Mouse (Mus musculus): Measurements from ENCODE around the gene Glmp. TPM values are rescaled to one million over a fixed set of nuclear protein-coding genes. Genes with fewer than 3 reads are reported as not detected.

Glmp gene
- 91.9 TPM for polyA plus RNA-seq (2015; fragmentation: Illumina TruSeq; extraction: RNeasy Lipid Tissue Mini Kit (QIAGEN cat#74804); ENCODE audit: insufficient read depth, low replicate concordance)

DNA sequence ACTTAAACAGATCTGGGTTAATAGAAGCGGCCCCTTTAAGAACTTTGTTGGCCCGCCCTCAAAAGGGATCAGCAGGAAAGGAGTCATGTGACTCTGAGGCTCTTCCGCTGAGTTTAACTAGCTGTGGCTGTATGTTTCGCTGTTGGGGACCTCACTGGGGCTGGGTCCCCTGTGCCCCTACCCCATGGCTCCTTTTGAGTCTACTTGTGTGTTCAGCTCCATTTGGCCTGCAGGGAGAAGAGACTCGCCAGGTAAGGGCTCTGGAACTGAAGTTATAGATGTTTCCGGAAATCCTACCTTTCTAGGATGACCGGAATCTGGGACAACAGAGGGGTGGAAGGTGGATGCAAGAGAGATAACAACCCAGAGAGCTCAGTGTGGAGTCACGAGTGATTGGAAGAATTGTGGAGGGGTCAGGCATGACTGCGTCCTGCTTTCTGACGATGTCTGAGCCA, at the start of gene Glmp:
Gene Glmp, plus strand, starts transcription at position 73 of the 455 bp plus-strand sequence.

DNA sequence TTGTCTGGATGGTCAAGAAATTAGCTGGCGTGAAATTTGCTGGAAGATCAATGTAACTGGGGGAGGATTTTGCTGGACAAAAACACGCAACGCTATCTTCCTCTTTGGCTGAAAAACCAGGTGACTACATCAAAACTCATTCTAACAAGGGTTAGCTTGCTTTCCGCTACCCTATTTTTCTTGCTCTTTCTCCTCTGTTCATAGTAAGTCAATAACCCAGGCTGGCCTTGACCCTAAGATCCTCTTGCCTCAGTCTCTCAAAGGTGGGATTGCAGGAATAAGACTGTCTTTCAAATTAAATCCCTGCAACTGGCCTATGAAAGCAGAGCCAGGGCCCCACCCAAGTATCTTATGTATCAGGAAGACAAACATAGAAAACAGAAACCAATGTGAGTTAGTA, 37.7 kb upstream of the Glmp start, which contains the start of gene Gm38392:
Gene Gm38392, minus strand, starts transcription at position 101 of the 400 bp plus-strand sequence.

DNA sequence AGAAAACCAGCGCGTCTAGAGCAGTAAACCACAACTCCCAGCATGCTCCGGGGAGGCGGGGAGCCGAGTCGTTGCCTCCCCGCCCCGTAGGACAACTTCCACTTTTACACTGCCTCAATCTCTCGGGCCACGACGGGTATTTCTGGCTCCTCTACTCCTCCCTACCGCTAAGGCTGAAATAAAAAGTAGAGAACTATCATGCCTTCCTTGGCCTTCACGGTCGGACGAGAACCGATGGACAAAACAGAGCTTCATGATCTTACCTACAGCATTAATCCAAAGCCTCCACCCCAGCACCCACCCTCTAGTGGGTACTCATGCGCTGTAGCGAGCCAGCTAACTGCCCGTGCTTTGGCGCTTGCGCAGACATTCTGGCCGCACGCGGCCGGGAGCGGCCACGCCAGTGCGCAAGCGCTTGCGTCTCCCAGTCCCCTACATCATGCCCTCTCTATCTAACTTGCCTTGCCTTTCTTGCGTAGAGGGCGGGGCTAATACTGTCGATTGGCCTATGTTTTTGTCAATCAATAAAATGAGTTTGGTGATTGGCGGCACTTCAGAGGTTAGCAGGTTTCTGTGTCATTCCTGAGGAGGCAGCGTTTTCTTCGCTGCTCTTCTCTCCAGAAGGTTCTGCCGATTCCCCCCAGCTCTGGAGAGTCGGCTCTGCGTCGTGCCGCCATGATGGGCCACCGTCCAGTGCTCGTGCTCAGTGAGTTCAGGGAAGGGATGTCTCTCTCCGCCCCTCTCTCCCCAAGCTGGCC, 28.1 kb upstream of the Glmp start, which contains the start of the genes Tsacc and Cct3:
Gene Tsacc, minus strand, starts transcription at position 439 of the 758 bp plus-strand sequence.
Gene Cct3, plus strand, starts transcription at position 556 of the 758 bp plus-strand sequence.

DNA sequence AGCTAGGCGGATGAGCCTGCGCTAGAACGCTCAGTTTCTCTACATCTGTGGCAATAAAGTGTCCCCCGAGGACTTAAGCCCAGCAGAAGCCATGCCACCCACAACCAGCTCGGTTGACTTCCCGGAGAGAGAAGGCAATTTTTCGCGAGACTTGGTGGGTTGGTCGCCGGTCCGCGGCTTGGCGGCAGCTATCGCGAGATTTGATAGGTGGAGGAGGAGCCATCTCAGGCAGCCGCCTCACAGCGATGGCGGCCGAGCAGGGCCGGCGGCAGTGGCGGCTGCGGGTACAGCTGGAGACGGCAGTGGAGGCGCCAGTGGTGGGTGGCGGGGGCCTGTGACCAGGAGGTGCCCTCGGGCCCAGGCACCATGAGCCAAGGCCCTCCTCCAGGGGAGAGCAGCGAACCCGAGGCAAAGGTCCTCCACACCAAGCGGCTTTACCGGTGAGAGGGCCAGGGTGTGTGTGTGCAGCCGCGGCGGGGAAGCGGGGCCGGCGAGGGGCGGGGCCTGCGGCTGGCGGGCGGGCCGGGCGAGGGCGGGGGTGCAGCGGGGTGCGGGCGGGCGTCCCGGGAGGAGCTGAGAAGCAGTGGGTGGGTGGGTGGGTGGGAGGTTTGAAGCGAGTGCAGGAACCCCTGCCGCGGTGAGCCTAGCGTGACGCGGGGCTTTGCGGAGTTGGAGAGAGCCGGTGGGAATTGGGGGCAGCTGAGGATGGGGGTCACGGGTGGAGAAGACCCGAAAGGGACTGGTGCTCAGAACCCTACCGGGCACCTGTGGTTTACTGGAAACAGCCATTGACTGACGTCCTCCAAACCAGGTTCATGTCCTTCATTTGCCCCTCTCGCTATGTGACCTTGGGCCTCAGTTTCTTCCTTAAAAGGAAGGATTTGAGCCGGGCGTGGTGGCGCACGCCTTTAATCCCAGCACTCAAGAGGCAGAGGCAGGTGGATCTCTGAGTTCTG, 11.5 kb downstream of the Glmp start, which contains the start of the genes Tmem79 and Smg5:
Gene Tmem79, minus strand, starts transcription at position 91 of the 956 bp plus-strand sequence.
Gene Smg5, plus strand, starts transcription at position 203 of the 956 bp plus-strand sequence.

DNA sequence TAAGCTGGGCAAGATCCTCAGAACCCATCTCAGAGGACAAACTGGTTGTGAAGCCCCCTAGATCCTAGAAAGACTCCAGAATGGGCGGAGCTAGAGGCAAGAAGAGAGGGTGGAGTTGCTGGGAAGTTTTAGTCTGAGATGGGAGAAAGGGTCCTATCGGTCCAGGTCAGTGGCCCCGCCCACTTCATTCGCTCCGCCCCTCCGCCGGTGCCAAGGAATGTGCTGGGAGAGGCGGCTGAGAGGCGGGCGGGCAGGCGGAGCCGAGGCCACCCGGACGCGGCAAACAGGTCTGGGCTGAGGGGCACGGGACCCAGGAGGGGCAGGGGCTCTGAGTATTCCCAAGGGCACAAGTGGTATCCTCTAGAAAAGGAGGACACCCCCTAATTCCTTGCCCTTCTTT, 39.5 kb downstream of the Glmp start, which contains the start of gene Paqr6:
Gene Paqr6, plus strand, starts transcription at position 248 of the 400 bp plus-strand sequence.

DNA sequence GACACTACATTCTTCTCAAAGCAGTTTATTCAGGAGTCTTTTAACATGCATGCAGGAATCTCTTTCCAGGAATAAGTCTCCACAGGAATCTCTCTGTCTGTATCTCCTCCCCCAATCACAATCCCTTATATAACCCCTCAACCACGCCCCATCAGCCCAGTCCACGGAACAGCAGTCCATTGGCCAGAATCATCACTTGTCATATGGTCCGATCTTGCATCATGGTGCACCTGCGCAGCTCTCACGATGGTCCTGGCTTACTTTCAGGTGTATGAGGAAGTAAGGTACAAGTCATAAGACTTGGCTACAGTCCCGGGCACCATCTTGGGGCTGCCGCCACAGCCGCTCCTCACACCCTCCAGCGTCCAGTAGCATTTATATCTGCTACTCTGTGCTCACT, 47.8 kb downstream of the Glmp start, which contains the start of gene Bglap3:
Gene Bglap3, minus strand, starts transcription at position 101 of the 400 bp plus-strand sequence.

DNA sequence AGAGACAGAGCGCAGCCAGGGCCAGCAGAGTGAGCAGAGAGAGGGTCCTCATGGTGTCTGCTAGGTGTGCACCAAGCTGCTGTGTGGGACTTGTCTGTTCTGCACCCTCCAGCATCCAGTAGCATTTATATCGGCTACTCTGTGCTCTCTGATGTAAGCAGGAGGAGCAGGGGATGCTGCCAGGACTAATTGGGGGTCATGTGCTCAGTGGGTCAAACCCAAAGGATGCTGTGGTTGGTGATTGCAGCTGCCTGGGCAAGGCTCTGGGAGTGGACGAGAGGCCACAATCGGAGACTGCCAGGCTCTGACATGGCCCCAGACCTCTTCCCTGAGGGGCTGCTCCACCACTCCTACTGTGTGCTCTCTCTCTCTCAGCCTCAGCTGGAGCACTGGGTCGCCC, 53.8 kb downstream of the Glmp start, which contains the start of gene Bglap2:
Gene Bglap2, minus strand, starts transcription at position 101 of the 400 bp plus-strand sequence.

Other genes with a start within 250 kb of the Glmp start
- not detected for gene Ttc24, start 246.7 kb upstream of the Glmp start, polyA plus RNA-seq (2015; fragmentation: Illumina TruSeq; extraction: RNeasy Lipid Tissue Mini Kit (QIAGEN cat#74804); ENCODE audit: insufficient read depth, low replicate concordance)
- 1.8 TPM for gene Iqgap3, start 243.1 kb upstream of the Glmp start, polyA plus RNA-seq (2015; fragmentation: Illumina TruSeq; extraction: RNeasy Lipid Tissue Mini Kit (QIAGEN cat#74804); ENCODE audit: insufficient read depth, low replicate concordance)
- 77.6 TPM for gene Mef2d, start 182.7 kb upstream of the Glmp start, polyA plus RNA-seq (2015; fragmentation: Illumina TruSeq; extraction: RNeasy Lipid Tissue Mini Kit (QIAGEN cat#74804); ENCODE audit: insufficient read depth, low replicate concordance)
- not detected for gene Rhbg, start 70.3 kb upstream of the Glmp start, polyA plus RNA-seq (2015; fragmentation: Illumina TruSeq; extraction: RNeasy Lipid Tissue Mini Kit (QIAGEN cat#74804); ENCODE audit: insufficient read depth, low replicate concordance)
- not detected for gene Gm38392, start 37.8 kb upstream of the Glmp start, polyA plus RNA-seq (2015; fragmentation: Illumina TruSeq; extraction: RNeasy Lipid Tissue Mini Kit (QIAGEN cat#74804); ENCODE audit: insufficient read depth, low replicate concordance)
- 10.0 TPM for gene Tsacc, start 28.0 kb upstream of the Glmp start, polyA plus RNA-seq (2015; fragmentation: Illumina TruSeq; extraction: RNeasy Lipid Tissue Mini Kit (QIAGEN cat#74804); ENCODE audit: insufficient read depth, low replicate concordance)
- 168 TPM for gene Cct3, start 27.9 kb upstream of the Glmp start, polyA plus RNA-seq (2015; fragmentation: Illumina TruSeq; extraction: RNeasy Lipid Tissue Mini Kit (QIAGEN cat#74804); ENCODE audit: insufficient read depth, low replicate concordance)
- gene Tmem79, start 11.1 kb downstream of the Glmp start, polyA plus RNA-seq (2015; fragmentation: Illumina TruSeq; extraction: RNeasy Lipid Tissue Mini Kit (QIAGEN cat#74804); ENCODE audit: insufficient read depth, low replicate concordance), result 0.22 TPM
- 81.8 TPM for gene Smg5, start 11.2 kb downstream of the Glmp start, polyA plus RNA-seq (2015; fragmentation: Illumina TruSeq; extraction: RNeasy Lipid Tissue Mini Kit (QIAGEN cat#74804); ENCODE audit: insufficient read depth, low replicate concordance)
- 1.5 TPM for gene Paqr6, start 39.6 kb downstream of the Glmp start, polyA plus RNA-seq (2015; fragmentation: Illumina TruSeq; extraction: RNeasy Lipid Tissue Mini Kit (QIAGEN cat#74804); ENCODE audit: insufficient read depth, low replicate concordance)
- 0.15 TPM for gene Bglap3, start 47.7 kb downstream of the Glmp start, polyA plus RNA-seq (2015; fragmentation: Illumina TruSeq; extraction: RNeasy Lipid Tissue Mini Kit (QIAGEN cat#74804); ENCODE audit: insufficient read depth, low replicate concordance)
- gene Bglap2, start 53.7 kb downstream of the Glmp start, polyA plus RNA-seq (2015; fragmentation: Illumina TruSeq; extraction: RNeasy Lipid Tissue Mini Kit (QIAGEN cat#74804); ENCODE audit: insufficient read depth, low replicate concordance), result not detected
- 0.97 TPM for gene Bglap, start 59.4 kb downstream of the Glmp start, polyA plus RNA-seq (2015; fragmentation: Illumina TruSeq; extraction: RNeasy Lipid Tissue Mini Kit (QIAGEN cat#74804); ENCODE audit: insufficient read depth, low replicate concordance)
- 20.9 TPM for gene Pmf1, start 85.3 kb downstream of the Glmp start, polyA plus RNA-seq (2015; fragmentation: Illumina TruSeq; extraction: RNeasy Lipid Tissue Mini Kit (QIAGEN cat#74804); ENCODE audit: insufficient read depth, low replicate concordance)
- 17.2 TPM for gene Slc25a44, start 100.1 kb downstream of the Glmp start, polyA plus RNA-seq (2015; fragmentation: Illumina TruSeq; extraction: RNeasy Lipid Tissue Mini Kit (QIAGEN cat#74804); ENCODE audit: insufficient read depth, low replicate concordance)
- gene Sema4a, start 136.2 kb downstream of the Glmp start, polyA plus RNA-seq (2015; fragmentation: Illumina TruSeq; extraction: RNeasy Lipid Tissue Mini Kit (QIAGEN cat#74804); ENCODE audit: insufficient read depth, low replicate concordance), result 53.1 TPM
- 2.3 TPM for gene Lmna, start 184.9 kb downstream of the Glmp start, polyA plus RNA-seq (2015; fragmentation: Illumina TruSeq; extraction: RNeasy Lipid Tissue Mini Kit (QIAGEN cat#74804); ENCODE audit: insufficient read depth, low replicate concordance)
- 1.9 TPM for gene Mex3a, start 207.4 kb downstream of the Glmp start, polyA plus RNA-seq (2015; fragmentation: Illumina TruSeq; extraction: RNeasy Lipid Tissue Mini Kit (QIAGEN cat#74804); ENCODE audit: insufficient read depth, low replicate concordance)
- not detected for gene Rab25, start 223.3 kb downstream of the Glmp start, polyA plus RNA-seq (2015; fragmentation: Illumina TruSeq; extraction: RNeasy Lipid Tissue Mini Kit (QIAGEN cat#74804); ENCODE audit: insufficient read depth, low replicate concordance)
- 54.4 TPM for gene Lamtor2, start 228.1 kb downstream of the Glmp start, polyA plus RNA-seq (2015; fragmentation: Illumina TruSeq; extraction: RNeasy Lipid Tissue Mini Kit (QIAGEN cat#74804); ENCODE audit: insufficient read depth, low replicate concordance)
- gene Ubqln4, start 228.7 kb downstream of the Glmp start, polyA plus RNA-seq (2015; fragmentation: Illumina TruSeq; extraction: RNeasy Lipid Tissue Mini Kit (QIAGEN cat#74804); ENCODE audit: insufficient read depth, low replicate concordance), result 35.5 TPM